Mouse (Mus musculus): ENCODE measurements at regions not wholly inside any gene's neighbourhood (a gene's known extent, or its start where the extent isn't known, plus 50 kb on each side); places are given as distances from the start of the nearest gene placed in this dataset.

DNA sequence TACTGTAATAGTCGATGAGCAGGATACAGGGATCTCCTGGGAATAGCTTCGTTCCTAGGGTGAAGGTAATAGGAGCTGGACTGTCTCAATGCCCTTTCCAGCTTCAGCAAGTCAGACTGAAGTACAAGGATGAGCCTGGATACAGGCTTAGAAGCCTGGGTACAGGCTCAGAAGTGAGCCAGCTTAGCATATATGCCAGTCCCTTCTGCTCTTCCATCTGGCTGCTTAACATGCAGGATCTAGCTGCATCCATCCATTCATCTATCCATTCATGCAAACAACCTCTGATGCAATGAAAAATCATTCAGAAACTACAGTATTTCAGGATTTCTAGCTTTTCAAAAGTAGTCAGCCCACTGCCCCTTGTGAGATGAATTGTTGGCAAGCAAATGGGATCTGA lies 183.5 kb upstream of the Stt3b start:
- H3K36me3 ChIP-seq (ENCODE audit: control insufficient read depth, insufficient read depth, low read length), result no peaks in the 10 kb centered on the region
- no peak for TF ChIP-seq POLR2A (IDR thresholded peaks at IDR 0.05; ENCODE audit: control insufficient read depth, low read depth, low read length)
- no peak for TF ChIP-seq CTCF (IDR thresholded peaks at IDR 0.05; ENCODE audit: control insufficient read depth, insufficient read depth, insufficient replicate concordance, low read depth, low read length)
- no peaks in the 10 kb centered on the region for H3K4me1 ChIP-seq (ENCODE audit: control insufficient read depth, insufficient read depth, low read length)

DNA sequence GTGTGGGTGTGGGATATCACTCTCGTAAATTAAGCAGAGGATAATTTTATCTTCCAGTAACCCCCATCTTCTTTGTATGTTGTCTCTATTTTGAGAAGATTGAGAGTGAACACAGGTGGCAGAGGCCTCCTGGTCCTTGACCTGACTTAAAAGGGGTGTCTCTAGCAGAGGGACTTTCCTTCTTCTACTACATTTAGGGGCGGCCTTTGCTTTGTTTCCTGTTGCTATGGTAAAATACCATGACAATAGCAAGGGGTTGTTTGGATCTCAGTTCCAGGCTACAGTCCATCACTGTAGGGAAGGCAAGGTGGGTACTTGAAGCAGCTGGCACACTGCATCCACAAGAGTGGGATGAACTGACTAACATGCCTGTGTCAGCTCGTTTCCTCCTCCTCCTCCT lies 189.3 kb upstream of the Stt3b start:
- H3K4me1 ChIP-seq (ENCODE audit: control insufficient read depth, insufficient read depth, low read length), result no peaks in the 10 kb centered on the region
- no peak overlapping the region for H3K27ac ChIP-seq (ENCODE audit: control insufficient read depth, insufficient read depth, low read depth, low read length)
- H3K4me3 ChIP-seq (ENCODE audit: control insufficient read depth, low read depth, low read length), result no peak overlapping the region
- H3K36me3 ChIP-seq (ENCODE audit: control insufficient read depth, insufficient read depth, low read length), result no peaks in the 10 kb centered on the region
- H3K27me3 ChIP-seq (ENCODE audit: control insufficient read depth, insufficient read depth, low read length), result no peaks in the 10 kb centered on the region
- TF ChIP-seq POLR2A (IDR thresholded peaks at IDR 0.05; ENCODE audit: control insufficient read depth, low read depth, low read length), result no peak
- TF ChIP-seq CTCF (IDR thresholded peaks at IDR 0.05; ENCODE audit: control insufficient read depth, insufficient read depth, insufficient replicate concordance, low read depth, low read length), result no peak

More for the DNA sequence above, 183.5 kb upstream of the Stt3b start:
- Histone ChIP-seq H3K27ac (ENCODE audit: control insufficient read depth, insufficient read depth, low read depth, low read length) (no peak overlapping the region), H3K27me3 (ENCODE audit: control insufficient read depth, insufficient read depth, low read length) (no peaks in the 10 kb centered on the region), H3K4me3 (ENCODE audit: control insufficient read depth, low read depth, low read length) (no peak overlapping the region)

DNA sequence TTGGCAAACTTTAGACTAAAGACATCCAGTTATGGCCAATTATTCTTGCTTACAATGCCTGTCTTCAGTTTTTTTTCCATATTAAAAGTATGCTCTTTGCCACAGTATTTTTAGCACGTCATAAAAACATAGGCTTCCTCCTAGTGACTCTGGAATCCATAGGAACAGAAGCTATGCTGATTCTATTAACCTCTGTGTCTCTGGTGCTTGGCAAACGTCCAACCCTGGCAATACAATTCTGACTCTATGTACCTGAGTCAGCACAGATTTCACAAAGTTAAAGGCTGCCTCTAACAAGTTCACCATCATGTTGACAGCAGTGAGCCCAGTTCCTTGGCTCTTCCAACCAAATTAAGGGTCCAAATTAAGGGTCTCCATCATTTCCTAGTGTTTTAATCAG lies 194.6 kb upstream of the Stt3b start:
- H3K27ac ChIP-seq (ENCODE audit: control insufficient read depth, insufficient read depth, low read depth, low read length), result no peak overlapping the region
- no peaks in the 10 kb centered on the region for H3K4me1 ChIP-seq (ENCODE audit: control insufficient read depth, insufficient read depth, low read length)
- no peaks in the 10 kb centered on the region for H3K36me3 ChIP-seq (ENCODE audit: control insufficient read depth, insufficient read depth, low read length)
- no peak for TF ChIP-seq CTCF (IDR thresholded peaks at IDR 0.05; ENCODE audit: control insufficient read depth, insufficient read depth, insufficient replicate concordance, low read depth, low read length)
- no peak for TF ChIP-seq POLR2A (IDR thresholded peaks at IDR 0.05; ENCODE audit: control insufficient read depth, low read depth, low read length)
- H3K27me3 ChIP-seq (ENCODE audit: control insufficient read depth, insufficient read depth, low read length), result no peaks in the 10 kb centered on the region
- H3K4me3 ChIP-seq (ENCODE audit: control insufficient read depth, low read depth, low read length), result no peak overlapping the region

DNA sequence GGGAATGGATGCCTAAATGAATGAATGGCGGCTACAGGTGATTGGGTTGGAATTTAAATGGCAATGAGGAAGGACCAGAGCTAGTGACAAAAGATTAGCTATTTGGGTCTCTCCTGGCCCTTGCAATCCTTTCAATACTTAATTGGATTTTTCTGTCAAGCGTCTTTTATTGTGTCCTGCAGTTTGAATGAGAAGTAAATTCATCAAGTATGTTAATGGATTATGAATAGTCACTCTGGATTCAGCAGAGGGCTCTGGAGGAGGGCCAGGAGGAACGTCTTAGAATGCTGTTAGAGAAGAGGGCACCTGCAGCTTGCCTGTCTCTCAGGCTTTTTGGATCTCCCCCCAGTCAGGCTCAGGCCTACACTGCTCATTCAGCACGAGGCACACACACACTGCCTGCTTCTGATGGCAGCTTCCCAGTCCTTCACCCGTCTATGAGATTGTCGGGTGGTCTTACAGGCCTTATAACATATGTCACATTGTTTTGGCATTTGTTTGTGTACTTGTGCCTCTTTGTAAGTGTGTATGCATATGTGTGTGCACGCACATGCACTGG lies 197.0 kb upstream of the Stt3b start:
- no peaks in the 10 kb centered on the region for H3K36me3 ChIP-seq (ENCODE audit: control insufficient read depth, insufficient read depth, low read length)
- no peak overlapping the region for H3K27ac ChIP-seq (ENCODE audit: control insufficient read depth, insufficient read depth, low read depth, low read length)
- H3K27me3 ChIP-seq (ENCODE audit: control insufficient read depth, insufficient read depth, low read length), result no peaks in the 10 kb centered on the region
- H3K4me1 ChIP-seq (ENCODE audit: control insufficient read depth, insufficient read depth, low read length), result no peaks in the 10 kb centered on the region
- H3K4me3 ChIP-seq (ENCODE audit: control insufficient read depth, low read depth, low read length), result no peak overlapping the region
- TF ChIP-seq CTCF (IDR thresholded peaks at IDR 0.05; ENCODE audit: control insufficient read depth, insufficient read depth, insufficient replicate concordance, low read depth, low read length) (no peak), POLR2A (IDR thresholded peaks at IDR 0.05; ENCODE audit: control insufficient read depth, low read depth, low read length) (no peak)

DNA sequence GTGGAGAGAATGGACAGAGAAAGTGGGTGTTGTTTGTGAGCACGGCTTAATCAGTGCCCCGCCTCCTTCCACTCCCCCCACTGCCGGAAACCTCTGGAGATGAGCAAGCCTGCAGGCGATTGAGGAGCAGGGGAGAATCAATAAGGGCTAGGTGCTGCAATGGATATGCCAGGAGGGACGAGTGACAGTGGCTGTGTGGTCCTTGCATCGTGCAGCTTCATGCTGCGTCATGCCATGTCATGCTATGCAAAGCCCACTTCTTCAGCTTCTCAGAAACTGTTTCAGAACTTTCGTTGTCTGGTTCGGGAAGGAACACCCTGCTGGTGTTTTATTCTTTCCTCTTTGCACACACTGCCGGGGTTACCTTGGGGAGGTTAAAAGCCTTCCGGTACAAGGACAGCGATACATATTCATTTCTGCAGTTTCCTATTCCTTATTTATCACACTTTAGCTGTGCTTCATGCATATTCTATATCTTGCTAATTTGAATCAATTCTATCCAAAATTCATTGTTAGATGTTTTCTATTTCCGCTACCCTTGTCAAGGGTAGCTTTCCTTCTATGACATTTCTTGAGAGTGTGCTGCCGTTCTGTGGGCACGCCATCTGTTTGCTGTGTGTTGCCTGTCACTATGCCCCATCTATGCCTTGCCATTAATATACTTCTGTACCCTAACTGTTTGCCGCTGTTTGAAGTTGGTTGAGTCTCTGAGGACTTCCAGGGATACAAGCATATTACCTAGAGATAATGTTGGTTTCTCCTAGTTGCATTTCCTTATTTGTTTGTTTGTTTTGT lies 202.8 kb upstream of the Stt3b start:
- no peaks in the 10 kb centered on the region for H3K27me3 ChIP-seq (ENCODE audit: control insufficient read depth, insufficient read depth, low read length)
- no peaks in the 10 kb centered on the region for H3K4me1 ChIP-seq (ENCODE audit: control insufficient read depth, insufficient read depth, low read length)
- no peak overlapping the region for H3K27ac ChIP-seq (ENCODE audit: control insufficient read depth, insufficient read depth, low read depth, low read length)
- H3K4me3 ChIP-seq (ENCODE audit: control insufficient read depth, low read depth, low read length), result no peak overlapping the region
- TF ChIP-seq CTCF (IDR thresholded peaks at IDR 0.05; ENCODE audit: control insufficient read depth, insufficient read depth, insufficient replicate concordance, low read depth, low read length), result no peak
- TF ChIP-seq POLR2A (IDR thresholded peaks at IDR 0.05; ENCODE audit: control insufficient read depth, low read depth, low read length), result no peak
- H3K36me3 ChIP-seq (ENCODE audit: control insufficient read depth, insufficient read depth, low read length), result no peaks in the 10 kb centered on the region

DNA sequence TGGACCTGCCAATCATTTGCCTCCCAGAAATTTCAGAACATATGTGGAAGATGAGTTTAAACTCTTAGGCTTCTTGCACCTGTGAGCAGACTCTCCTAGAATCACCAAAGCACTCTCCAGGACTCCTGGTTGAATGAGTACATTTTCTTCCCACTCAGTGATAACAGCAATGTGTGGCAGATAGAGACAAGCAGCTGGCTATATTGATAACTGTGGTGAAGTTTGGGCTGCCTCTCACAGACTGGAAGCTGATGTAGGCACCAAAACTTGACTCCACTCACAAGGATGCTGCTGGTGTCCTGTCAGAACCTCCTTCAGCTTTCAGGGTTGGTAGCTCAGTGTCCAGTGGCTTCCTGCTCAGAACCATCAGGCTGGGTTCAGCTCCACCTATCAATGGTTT lies 207.7 kb upstream of the Stt3b start:
- Histone ChIP-seq H3K4me3 (ENCODE audit: control insufficient read depth, low read depth, low read length) (no peak overlapping the region), H3K36me3 (ENCODE audit: control insufficient read depth, insufficient read depth, low read length) (no peaks in the 10 kb centered on the region), H3K27ac (ENCODE audit: control insufficient read depth, insufficient read depth, low read depth, low read length) (no peak overlapping the region), H3K27me3 (ENCODE audit: control insufficient read depth, insufficient read depth, low read length) (no peaks in the 10 kb centered on the region), H3K4me1 (ENCODE audit: control insufficient read depth, insufficient read depth, low read length) (no peaks in the 10 kb centered on the region)
- no peak for TF ChIP-seq CTCF (IDR thresholded peaks at IDR 0.05; ENCODE audit: control insufficient read depth, insufficient read depth, insufficient replicate concordance, low read depth, low read length)
- no peak for TF ChIP-seq POLR2A (IDR thresholded peaks at IDR 0.05; ENCODE audit: control insufficient read depth, low read depth, low read length)

DNA sequence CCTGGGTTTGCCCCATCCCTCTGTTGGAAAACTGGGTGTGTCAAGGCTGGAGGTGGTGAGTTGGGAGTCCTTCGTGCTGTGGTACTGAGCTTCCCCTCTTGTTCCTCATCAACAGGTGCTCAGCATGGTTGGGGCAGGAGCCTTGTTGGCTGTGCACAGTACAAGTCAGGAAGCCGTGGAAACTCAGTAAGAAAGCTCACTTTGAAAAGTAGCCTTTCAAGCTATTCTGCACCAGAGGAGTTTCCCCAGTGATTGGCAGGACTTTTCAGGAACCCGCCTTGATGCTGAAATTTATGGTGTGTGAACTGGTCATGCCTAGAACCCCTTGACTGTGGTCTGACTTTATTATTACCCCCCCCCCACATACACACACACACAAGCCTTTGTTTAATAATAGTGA lies 213.9 kb upstream of the Stt3b start:
- Histone ChIP-seq H3K27ac (ENCODE audit: control insufficient read depth, insufficient read depth, low read depth, low read length) (no peak overlapping the region), H3K4me1 (ENCODE audit: control insufficient read depth, insufficient read depth, low read length) (no peaks in the 10 kb centered on the region), H3K36me3 (ENCODE audit: control insufficient read depth, insufficient read depth, low read length) (no peaks in the 10 kb centered on the region), H3K4me3 (ENCODE audit: control insufficient read depth, low read depth, low read length) (no peak overlapping the region), H3K27me3 (ENCODE audit: control insufficient read depth, insufficient read depth, low read length) (no peaks in the 10 kb centered on the region)
- TF ChIP-seq POLR2A (IDR thresholded peaks at IDR 0.05; ENCODE audit: control insufficient read depth, low read depth, low read length), result no peak
- no peak for TF ChIP-seq CTCF (IDR thresholded peaks at IDR 0.05; ENCODE audit: control insufficient read depth, insufficient read depth, insufficient replicate concordance, low read depth, low read length)
